24 mouse cellular contexts compared by ENCODE assay signal in genomic region chr12:117742487-117742886, GRCm38 (mm10).
DNase-seq lines count a peak whose midpoint lies in the region; ATAC-seq lines count a peak whose summit lies in the region.
"Had no signal": no experiment of that assay in that cellular context is flagged by ENCODE, and none has a peak within 500 bp of the region (broad histone marks: within the 10 kb centered on the region; RNA-seq: fewer than 3 reads in every experiment).

No protein-coding gene starts in this region.

- H3K4me3 ChIP-seq in embryonic facial prominence, embryonic 14.5 days (ENCODE audit: low read depth, low read length), result no peak overlapping the region
- H3K4me3 ChIP-seq in embryonic facial prominence, embryonic 10.5 days, result no peak overlapping the region
- H3K4me3 ChIP-seq in heart, embryonic 12.5 days, result no peak overlapping the region
- H3K4me3 ChIP-seq in heart, embryonic 16.5 days (ENCODE audit: low read length), result no peak overlapping the region
- H3K4me3 ChIP-seq in midbrain, embryonic 11.5 days (ENCODE audit: low read depth, low read length), result no peak overlapping the region
- no peak overlapping the region for H3K4me3 ChIP-seq in midbrain, embryonic 13.5 days (replicated peaks)
- H3K4me3 ChIP-seq: embryonic facial prominence, embryonic 13.5 days; forebrain, embryonic 13.5 days; hindbrain, embryonic 12.5 days had no signal

- H3K4me2 ChIP-seq in embryonic facial prominence, embryonic 14.5 days (ENCODE audit: low read depth, low read length), result no peak overlapping the region
- H3K4me2 ChIP-seq in heart, embryonic 12.5 days, result no peak overlapping the region
- H3K4me2 ChIP-seq in heart, embryonic 16.5 days (ENCODE audit: low read depth, low read length), result no peak overlapping the region
- no peak overlapping the region for H3K4me2 ChIP-seq in midbrain, embryonic 11.5 days
- no peak overlapping the region for H3K4me2 ChIP-seq in midbrain, embryonic 13.5 days (replicated peaks)
- H3K4me2 ChIP-seq: embryonic facial prominence, embryonic 13.5 days; forebrain, embryonic 13.5 days; hindbrain, embryonic 12.5 days had no signal

- intact Hi-C loops in heart, postnatal 14 days (cut with DNase I), result no loop called here
- intact Hi-C loops in heart, postnatal 36 days (cut with DNase I), result no loop called here

- WGBS in embryonic facial prominence, embryonic 14.5 days, result 31% methylated on average over 1 of the region's 1 CpGs
- WGBS in embryonic facial prominence, embryonic 10.5 days, result 73% methylated on average over 1 of the region's 1 CpGs
- 18% methylated on average over 1 of the region's 1 CpGs for WGBS in heart, embryonic 12.5 days
- 20% methylated on average over 1 of the region's 1 CpGs for WGBS in heart, embryonic 16.5 days
- 90% methylated on average over 1 of the region's 1 CpGs for WGBS in midbrain, embryonic 11.5 days
- WGBS in midbrain, embryonic 13.5 days, result 78% methylated on average over 1 of the region's 1 CpGs

- H3K27me3 ChIP-seq in embryonic facial prominence, embryonic 14.5 days (replicated peaks; ENCODE audit: control insufficient read depth, insufficient read depth, low read length), result no peaks in the 10 kb centered on the region
- no peaks in the 10 kb centered on the region for H3K27me3 ChIP-seq in embryonic facial prominence, embryonic 10.5 days (replicated peaks; ENCODE audit: low read depth, poor library complexity, severe bottlenecking)
- H3K27me3 ChIP-seq in heart, embryonic 12.5 days (replicated peaks), result no peaks in the 10 kb centered on the region
- no peaks in the 10 kb centered on the region for H3K27me3 ChIP-seq in heart, embryonic 16.5 days (ENCODE audit: control insufficient read depth, insufficient read depth, low read length)
- no peaks in the 10 kb centered on the region for H3K27me3 ChIP-seq in midbrain, embryonic 11.5 days (ENCODE audit: control insufficient read depth, insufficient read depth, low read length)
- no peaks in the 10 kb centered on the region for H3K27me3 ChIP-seq in midbrain, embryonic 13.5 days
- H3K27me3 ChIP-seq: embryonic facial prominence, embryonic 13.5 days; forebrain, embryonic 13.5 days; hindbrain, embryonic 12.5 days had no signal

- no peak overlapping the region for H3K9ac ChIP-seq in embryonic facial prominence, embryonic 14.5 days (ENCODE audit: low read depth, low read length)
- no peak overlapping the region for H3K9ac ChIP-seq in heart, embryonic 12.5 days
- no peak overlapping the region for H3K9ac ChIP-seq in heart, embryonic 16.5 days (ENCODE audit: low read length)
- no peak overlapping the region for H3K9ac ChIP-seq in midbrain, embryonic 11.5 days (ENCODE audit: low read length)
- no peak overlapping the region for H3K9ac ChIP-seq in midbrain, embryonic 13.5 days (replicated peaks)
- H3K9ac ChIP-seq: embryonic facial prominence, embryonic 13.5 days; forebrain, embryonic 13.5 days; forebrain, postnatal 0 days; hindbrain, embryonic 12.5 days had no signal

- DNase-seq in embryonic facial prominence, embryonic 14.5 days (ENCODE audit: low spot score), result peak; percentile 27
- no peak for DNase-seq in embryonic facial prominence, embryonic 10.5 days (ENCODE audit: low spot score)
- no peak for DNase-seq in heart, postnatal 14 days
- no peak for DNase-seq in heart, postnatal 36 days
- DNase-seq in midbrain, embryonic 11.5 days (ENCODE audit: low spot score, missing footprints), result peak; percentile 60
- DNase-seq: adrenal gland, postnatal 14 days; B cell, adult 2 months; cerebellum, adult 11-12 months; cerebellum, adult 9-10 months; cerebellum, postnatal 25 days; forebrain, postnatal 0 days; gastrocnemius, postnatal 14 days; kidney, adult 11 months; kidney, adult 9 months had no signal

- no peaks in the 10 kb centered on the region for H3K9me3 ChIP-seq in embryonic facial prominence, embryonic 14.5 days (ENCODE audit: control insufficient read depth, low read length)
- no peaks in the 10 kb centered on the region for H3K9me3 ChIP-seq in embryonic facial prominence, embryonic 10.5 days
- no peaks in the 10 kb centered on the region for H3K9me3 ChIP-seq in heart, embryonic 12.5 days (replicated peaks)
- no peaks in the 10 kb centered on the region for H3K9me3 ChIP-seq in heart, embryonic 16.5 days (replicated peaks; ENCODE audit: control insufficient read depth, low read length)
- no peaks in the 10 kb centered on the region for H3K9me3 ChIP-seq in midbrain, embryonic 11.5 days (ENCODE audit: control insufficient read depth, low read length)
- no peaks in the 10 kb centered on the region for H3K9me3 ChIP-seq in midbrain, embryonic 13.5 days
- H3K9me3 ChIP-seq: embryonic facial prominence, embryonic 13.5 days; forebrain, embryonic 13.5 days; hindbrain, embryonic 12.5 days had no signal

- H3K27ac ChIP-seq in embryonic facial prominence, embryonic 14.5 days (replicated peaks; ENCODE audit: low read depth, low read length), result no peak overlapping the region
- no peak overlapping the region for H3K27ac ChIP-seq in embryonic facial prominence, embryonic 10.5 days (replicated peaks)
- H3K27ac ChIP-seq in heart, embryonic 12.5 days (ENCODE audit: poor library complexity, severe bottlenecking), result peak overlapping the region; percentile 59; the same call in 1 of the 2 replicates
- H3K27ac ChIP-seq in heart, embryonic 16.5 days (ENCODE audit: low read length), result peak overlapping the region; percentile 33
- H3K27ac ChIP-seq in midbrain, embryonic 11.5 days (ENCODE audit: low read depth, low read length), result no peak overlapping the region
- no peak overlapping the region for H3K27ac ChIP-seq in midbrain, embryonic 13.5 days
- H3K27ac ChIP-seq: embryonic facial prominence, embryonic 13.5 days; forebrain, embryonic 13.5 days; hindbrain, embryonic 12.5 days; hindbrain, postnatal 0 days had no signal

- H3K36me3 ChIP-seq in embryonic facial prominence, embryonic 14.5 days (ENCODE audit: control insufficient read depth, insufficient read depth, low read length), result no peaks in the 10 kb centered on the region
- H3K36me3 ChIP-seq in embryonic facial prominence, embryonic 10.5 days (replicated peaks), result no peaks in the 10 kb centered on the region
- H3K36me3 ChIP-seq in heart, embryonic 12.5 days, result peaks cover 5% of the 10 kb centered on the region; the same call in 1 of the 2 replicates
- 0 out of 2 replicates have a peak, but pooled peaks cover 2% of the 10 kb centered on the region for H3K36me3 ChIP-seq in heart, embryonic 16.5 days (ENCODE audit: control insufficient read depth, insufficient read depth)
- no peaks in the 10 kb centered on the region for H3K36me3 ChIP-seq in midbrain, embryonic 11.5 days (ENCODE audit: control insufficient read depth, insufficient read depth, low read length)
- H3K36me3 ChIP-seq in midbrain, embryonic 13.5 days, result peaks cover 34% of the 10 kb centered on the region
- H3K36me3 ChIP-seq: embryonic facial prominence, embryonic 13.5 days; G1E had no signal

- no peaks in the 10 kb centered on the region for H3K4me1 ChIP-seq in embryonic facial prominence, embryonic 14.5 days (ENCODE audit: control insufficient read depth, insufficient read depth, low read length)
- peaks cover 31% of the 10 kb centered on the region for H3K4me1 ChIP-seq in embryonic facial prominence, embryonic 10.5 days
- peaks cover 47% of the 10 kb centered on the region for H3K4me1 ChIP-seq in heart, embryonic 12.5 days (replicated peaks)
- H3K4me1 ChIP-seq in heart, embryonic 16.5 days (ENCODE audit: control insufficient read depth, insufficient read depth, low read length), result peaks cover 28% of the 10 kb centered on the region
- peaks cover 12% of the 10 kb centered on the region for H3K4me1 ChIP-seq in midbrain, embryonic 11.5 days (ENCODE audit: control insufficient read depth, insufficient read depth, low read length)
- H3K4me1 ChIP-seq in midbrain, embryonic 13.5 days (replicated peaks), result peaks cover 37% of the 10 kb centered on the region

- peak; percentile 50; the same call in 1 of the 2 replicates for ATAC-seq in embryonic facial prominence, embryonic 14.5 days (ENCODE audit: low read depth)
- ATAC-seq in heart, embryonic 12.5 days (ENCODE audit: insufficient number of reproducible peaks, low FRiP score), result no peak
- no peak for ATAC-seq in heart, embryonic 16.5 days (replicated peaks; ENCODE audit: extremely low read depth, insufficient read depth, low FRiP score)
- ATAC-seq in midbrain, embryonic 11.5 days (ENCODE audit: low FRiP score), result no peak
- ATAC-seq in midbrain, embryonic 13.5 days, result no peak
- ATAC-seq: activated CD4-positive, CD25-positive, alpha-beta regulatory T cell, adult 4 months; CD4-positive, CD25-positive, alpha-beta regulatory T cell, adult 4 months; forebrain, embryonic 13.5 days; forebrain, postnatal 0 days; hindbrain, postnatal 0 days had no signal

Comparison
In these comparisons a context has a peak if more than half of its experiments do, and no peak if none do; other contexts are left out.
1. DNase-seq: peak in embryonic facial prominence, embryonic 14.5 days (single experiment) and midbrain, embryonic 11.5 days (single experiment); none in embryonic facial prominence, embryonic 10.5 days (single experiment), heart, postnatal 14 days (0 of 2) and heart, postnatal 36 days (0 of 2).
2. H3K27ac ChIP-seq: peak in heart, embryonic 12.5 days (single experiment) and heart, embryonic 16.5 days (single experiment); none in embryonic facial prominence, embryonic 14.5 days (single experiment), embryonic facial prominence, embryonic 10.5 days (single experiment), midbrain, embryonic 11.5 days (single experiment) and midbrain, embryonic 13.5 days (single experiment).